Mouse (Mus musculus): ENCODE data around the gene Mapk14. TPM values are rescaled to one million over a fixed set of nuclear protein-coding genes. Genes with fewer than 3 reads are reported as not detected.

Mapk14 gene
- polyA plus RNA-seq, 1 experiment from 2014 or later = 38.1 TPM

DNA sequence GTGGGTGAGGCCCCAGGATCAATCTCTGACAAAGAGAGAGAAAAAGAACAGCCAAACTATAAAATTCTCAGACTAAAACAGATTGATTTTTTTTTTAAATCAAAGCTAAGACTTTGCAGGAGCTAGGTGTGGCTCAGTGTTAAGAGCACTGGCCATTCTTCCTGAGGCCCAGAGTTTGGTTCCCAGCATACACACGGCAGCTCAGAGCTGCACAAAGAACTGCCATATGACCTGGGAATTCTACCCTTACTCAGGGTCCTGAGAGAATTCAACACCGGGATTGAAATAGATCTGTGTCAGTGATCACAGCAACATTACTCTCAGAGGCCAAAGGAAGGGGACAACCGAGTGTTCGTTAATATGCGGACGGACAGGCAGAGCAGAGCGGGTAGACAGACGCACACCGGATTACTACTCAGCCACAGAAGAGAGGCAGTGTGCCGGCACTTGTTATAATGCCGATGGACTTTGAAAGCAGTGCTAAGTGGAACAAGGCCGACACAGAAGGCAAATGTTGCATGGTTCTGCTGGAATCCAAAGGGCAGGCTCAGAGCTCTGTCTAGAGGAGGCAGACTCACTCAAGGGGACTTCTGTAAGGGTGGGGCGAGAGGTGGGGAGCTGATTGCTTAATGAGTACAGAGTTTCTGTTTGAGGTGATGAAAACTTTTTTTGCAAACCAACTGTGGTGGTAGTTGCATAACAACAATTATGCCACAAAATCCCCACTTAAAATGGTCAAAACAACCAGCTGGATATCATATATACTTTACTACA is 8.6 kb upstream of the Mapk14 start:
- no peaks in the 10 kb centered on the region for H3K27me3 ChIP-seq (ENCODE audit: control insufficient read depth, insufficient read depth, low read length)
- WGBS = 81% methylated on average over 13 of the region's 13 CpGs
- no peak overlapping the region for H3K4me3 ChIP-seq (ENCODE audit: low read depth, low read length)
- no peak overlapping the region for H3K9ac ChIP-seq (ENCODE audit: low read depth, low read length)
- ATAC-seq (ENCODE audit: low FRiP score) (no peak), DNase-seq (ENCODE audit: low spot score) (no peak)
- H3K27ac ChIP-seq (ENCODE audit: low read depth, low read length) = no peak overlapping the region; the same call in 1 of the 2 replicates
- H3K4me2 ChIP-seq (replicated peaks; ENCODE audit: low read depth, low read length) = no peak overlapping the region
- no peaks in the 10 kb centered on the region for H3K9me3 ChIP-seq (ENCODE audit: control insufficient read depth, low read length)
- H3K36me3 ChIP-seq (ENCODE audit: control insufficient read depth, insufficient read depth, low read length) = no peaks in the 10 kb centered on the region
- H3K4me1 ChIP-seq (replicated peaks; ENCODE audit: control insufficient read depth, insufficient read depth, low read length) = no peaks in the 10 kb centered on the region

DNA sequence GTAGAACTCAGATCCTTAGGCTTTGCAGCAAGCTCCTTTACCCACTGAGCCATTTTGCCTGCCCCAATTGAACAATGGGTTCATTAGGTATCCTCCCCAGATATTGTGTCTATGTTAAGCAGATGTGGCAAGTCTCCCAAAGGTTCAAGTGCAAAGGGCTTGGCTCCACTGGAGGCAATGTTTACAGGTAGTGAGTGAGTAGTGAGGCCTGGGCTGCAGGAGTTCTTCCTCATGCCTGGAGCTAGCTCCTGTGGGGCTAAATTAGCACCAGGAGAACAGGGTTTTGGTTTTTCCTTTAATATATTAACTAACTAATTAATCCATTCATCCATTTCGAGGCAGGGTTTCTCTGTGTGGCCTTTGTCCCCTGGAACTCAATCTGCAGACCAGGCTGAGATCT is 7.5 kb upstream of the Mapk14 start:
- ATAC-seq (ENCODE audit: low FRiP score) = no peak
- H3K36me3 ChIP-seq (ENCODE audit: control insufficient read depth, insufficient read depth, low read length) = no peaks in the 10 kb centered on the region
- no peak overlapping the region for H3K9ac ChIP-seq (ENCODE audit: low read depth, low read length)
- H3K4me1 ChIP-seq (replicated peaks; ENCODE audit: control insufficient read depth, insufficient read depth, low read length) = no peaks in the 10 kb centered on the region
- no peak overlapping the region for H3K27ac ChIP-seq (ENCODE audit: low read depth, low read length)
- H3K27me3 ChIP-seq (ENCODE audit: control insufficient read depth, insufficient read depth, low read length) = no peaks in the 10 kb centered on the region; the same call in 1 of the 2 replicates
- H3K9me3 ChIP-seq (ENCODE audit: control insufficient read depth, low read length) = no peaks in the 10 kb centered on the region
- 65% methylated on average over 1 of the region's 1 CpGs for WGBS
- H3K4me2 ChIP-seq (replicated peaks; ENCODE audit: low read depth, low read length) = no peak overlapping the region
- no peak for DNase-seq (ENCODE audit: low spot score)
- no peak overlapping the region for H3K4me3 ChIP-seq (ENCODE audit: low read depth, low read length)

DNA sequence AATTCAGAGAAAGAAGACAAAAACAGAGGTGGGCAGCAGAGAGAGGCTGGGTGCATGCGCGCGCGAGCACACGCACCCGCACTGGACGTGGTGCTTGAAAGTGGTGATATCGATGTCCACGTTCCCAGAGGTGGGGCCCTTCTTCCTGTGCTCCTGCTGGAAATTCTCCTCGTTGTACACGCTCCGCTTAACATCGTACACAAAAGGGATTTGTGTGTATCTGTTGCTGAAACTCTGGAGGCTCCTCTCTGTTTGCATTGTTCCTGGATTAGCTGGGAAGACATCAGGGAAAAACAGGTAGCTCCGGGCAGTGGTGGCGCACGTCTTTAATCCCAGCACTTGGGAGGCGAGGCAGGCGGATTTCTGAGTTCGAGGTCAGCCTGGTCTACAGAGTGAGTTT is 6.5 kb upstream of the Mapk14 start:
- Histone ChIP-seq H3K36me3 (ENCODE audit: control insufficient read depth, insufficient read depth, low read length) (no peaks in the 10 kb centered on the region), H3K27me3 (ENCODE audit: control insufficient read depth, insufficient read depth, low read length) (peaks cover 8% of the 10 kb centered on the region), H3K9ac (ENCODE audit: low read depth, low read length) (no peak overlapping the region), H3K4me3 (ENCODE audit: low read depth, low read length) (no peak overlapping the region), H3K4me2 (replicated peaks; ENCODE audit: low read depth, low read length) (no peak overlapping the region), H3K27ac (ENCODE audit: low read depth, low read length) (no peak overlapping the region), H3K9me3 (ENCODE audit: control insufficient read depth, low read length) (no peaks in the 10 kb centered on the region), H3K4me1 (replicated peaks; ENCODE audit: control insufficient read depth, insufficient read depth, low read length) (peaks cover 3% of the 10 kb centered on the region)
- no peak for ATAC-seq (ENCODE audit: low FRiP score)
- DNase-seq (ENCODE audit: low spot score) = no peak
- 75% methylated on average over 19 of the region's 19 CpGs for WGBS

DNA sequence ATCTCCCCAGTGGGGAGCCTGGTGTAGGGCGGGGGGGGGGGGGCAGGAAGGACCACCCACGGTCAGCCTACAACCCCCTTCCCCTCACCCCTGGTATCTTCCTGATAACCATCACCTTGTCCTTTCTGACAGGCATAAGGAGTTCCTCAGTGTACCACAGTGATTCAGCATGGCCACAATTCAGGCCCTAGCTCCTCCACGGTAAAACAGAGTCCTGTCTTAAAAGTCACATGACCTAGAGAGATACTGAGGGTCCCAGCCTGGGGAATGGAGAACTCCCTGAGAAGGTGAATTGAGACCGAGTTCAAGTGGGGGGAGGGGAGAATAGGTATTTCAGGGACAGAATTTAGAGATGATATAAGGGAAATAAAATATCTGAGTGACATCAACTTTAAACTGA is 3.8 kb upstream of the Mapk14 start:
- Histone ChIP-seq H3K4me1 (replicated peaks; ENCODE audit: control insufficient read depth, insufficient read depth, low read length) (peaks cover 6% of the 10 kb centered on the region), H3K36me3 (ENCODE audit: control insufficient read depth, insufficient read depth, low read length) (no peaks in the 10 kb centered on the region)
- no peak for ATAC-seq (ENCODE audit: low FRiP score)

DNA sequence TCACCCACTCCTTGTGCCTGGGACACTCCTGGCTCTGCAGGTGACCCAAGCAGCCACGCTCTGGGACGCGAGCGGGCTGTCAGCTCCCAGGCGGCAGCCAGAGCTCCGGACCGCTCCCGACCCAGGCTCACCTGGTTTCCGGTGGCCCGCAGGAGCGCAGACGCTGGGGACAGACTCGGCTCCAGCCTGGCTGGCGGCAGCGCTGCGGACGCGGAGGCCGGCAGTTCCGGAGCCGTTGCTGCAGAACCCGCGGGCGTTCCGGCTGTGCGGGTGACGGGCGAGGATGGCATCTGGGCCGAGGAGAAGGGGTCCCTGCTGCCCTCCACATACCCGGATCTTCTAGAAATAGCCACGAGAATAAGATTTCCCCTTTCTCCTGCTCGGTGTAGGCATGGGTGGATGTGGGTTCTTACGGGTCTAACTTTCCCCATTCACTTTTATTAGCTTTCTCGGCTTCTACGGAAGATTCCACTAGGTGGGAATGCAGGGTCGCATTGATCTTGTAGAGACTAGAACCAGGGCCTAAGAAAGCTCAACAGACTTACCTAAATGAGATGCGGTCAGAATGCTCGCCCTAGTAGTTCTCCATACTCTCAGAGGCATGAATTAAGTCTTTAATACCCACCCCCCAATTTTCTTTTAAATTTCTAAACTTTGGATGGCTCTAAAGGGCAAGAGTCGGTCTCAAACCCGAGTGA is 1.4 kb upstream of the Mapk14 start, which contains the start of gene Slc26a8:
Slc26a8 (minus strand) TSS at position 648 of the 698 bp plus-strand sequence.
- Histone ChIP-seq H3K4me1 (replicated peaks; ENCODE audit: control insufficient read depth, insufficient read depth, low read length) (peaks cover 6% of the 10 kb centered on the region), H3K4me3 (ENCODE audit: low read depth, low read length) (peak within 1 kb of the TSS; percentile 98), H3K4me2 (replicated peaks; ENCODE audit: low read depth, low read length) (peak within 1 kb of the TSS; percentile 84), H3K9me3 (ENCODE audit: control insufficient read depth, low read length) (no peaks in the 10 kb centered on the region), H3K9ac (ENCODE audit: low read depth, low read length) (peak within 1 kb of the TSS; percentile 95), H3K36me3 (ENCODE audit: control insufficient read depth, insufficient read depth, low read length) (no peaks in the 10 kb centered on the region), H3K27me3 (ENCODE audit: control insufficient read depth, insufficient read depth, low read length) (peaks cover 11% of the 10 kb centered on the region), H3K27ac (ENCODE audit: low read depth, low read length) (peak within 1 kb of the TSS; percentile 94)
- DNase-seq (ENCODE audit: low spot score) = peak; percentile 41
- 10% methylated on average over 40 of the region's 40 CpGs for WGBS
- ATAC-seq (ENCODE audit: low FRiP score) = no peak

More for the DNA sequence above, 3.8 kb upstream of the Mapk14 start:
- Histone ChIP-seq H3K9me3 (ENCODE audit: control insufficient read depth, low read length) (no peaks in the 10 kb centered on the region), H3K4me3 (ENCODE audit: low read depth, low read length) (no peak overlapping the region), H3K27ac (ENCODE audit: low read depth, low read length) (no peak overlapping the region), H3K9ac (ENCODE audit: low read depth, low read length) (no peak overlapping the region), H3K27me3 (ENCODE audit: control insufficient read depth, insufficient read depth, low read length) (peaks cover 11% of the 10 kb centered on the region), H3K4me2 (replicated peaks; ENCODE audit: low read depth, low read length) (no peak overlapping the region)
- DNase-seq (ENCODE audit: low spot score) = no peak
- WGBS = 56% methylated on average over 4 of the region's 4 CpGs

DNA sequence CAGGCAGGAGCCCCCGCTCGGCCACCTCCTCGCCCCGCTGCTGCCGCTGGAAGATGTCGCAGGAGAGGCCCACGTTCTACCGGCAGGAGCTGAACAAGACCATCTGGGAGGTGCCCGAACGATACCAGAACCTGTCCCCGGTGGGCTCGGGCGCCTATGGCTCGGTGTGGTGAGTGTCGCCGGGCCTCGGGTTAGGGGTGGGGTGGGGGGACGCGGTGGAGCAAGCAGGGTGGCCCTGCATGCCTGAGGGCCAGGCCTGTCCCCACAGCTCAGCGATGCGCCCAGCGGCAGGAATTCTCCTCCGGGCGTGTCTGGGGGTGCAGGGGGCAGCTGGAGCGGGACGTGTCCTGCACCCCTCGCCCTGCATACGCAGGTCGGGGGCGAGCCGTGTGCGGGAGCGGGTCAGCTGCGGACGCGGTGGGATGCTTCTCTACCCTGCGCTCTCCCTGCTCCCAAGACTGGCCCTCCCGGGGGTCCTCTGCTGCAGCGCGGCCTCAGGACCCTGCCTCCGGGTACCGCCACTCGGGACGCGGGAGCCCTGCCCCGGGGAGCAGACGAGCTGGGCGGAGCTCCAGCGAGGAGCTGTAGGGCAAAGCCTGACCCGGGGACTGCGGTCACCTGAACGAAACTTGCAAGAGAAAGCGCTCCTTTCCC is 685 bp downstream of the Mapk14 start:
- Histone ChIP-seq H3K4me1 (replicated peaks; ENCODE audit: control insufficient read depth, insufficient read depth, low read length) (peaks cover 6% of the 10 kb centered on the region), H3K9me3 (ENCODE audit: control insufficient read depth, low read length) (no peaks in the 10 kb centered on the region), H3K4me2 (replicated peaks; ENCODE audit: low read depth, low read length) (peak overlapping the region; percentile 63), H3K36me3 (ENCODE audit: control insufficient read depth, insufficient read depth, low read length) (no peaks in the 10 kb centered on the region), H3K27me3 (ENCODE audit: control insufficient read depth, insufficient read depth, low read length) (peaks cover 11% of the 10 kb centered on the region), H3K27ac (ENCODE audit: low read depth, low read length) (peak overlapping the region; percentile 94), H3K4me3 (ENCODE audit: low read depth, low read length) (peak overlapping the region; percentile 98), H3K9ac (ENCODE audit: low read depth, low read length) (peak overlapping the region; percentile 95)
- DNase-seq (ENCODE audit: low spot score) (peak; percentile 65), ATAC-seq (ENCODE audit: low FRiP score) (peak; percentile 77)
- WGBS = 0% methylated on average over 53 of the region's 53 CpGs

DNA sequence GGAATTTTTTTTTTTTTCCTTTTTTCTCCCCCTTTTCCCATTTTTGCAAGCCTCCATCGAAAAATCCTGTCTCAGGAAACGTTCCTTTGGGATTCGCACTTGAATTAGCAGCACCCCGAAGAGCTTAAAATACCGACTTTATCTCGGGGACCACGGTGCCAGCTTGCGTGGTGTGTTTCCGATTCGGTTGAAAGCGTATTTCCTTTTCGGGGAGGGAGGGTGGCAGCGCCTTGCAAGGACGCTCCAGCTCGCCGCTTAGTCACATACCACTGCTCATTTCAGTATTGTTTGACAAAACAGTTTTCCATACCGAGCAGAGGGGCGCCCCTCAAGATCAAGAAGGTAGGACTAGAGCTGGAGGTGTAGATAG is 1.2 kb downstream of the Mapk14 start:
- ATAC-seq (ENCODE audit: low FRiP score) (no peak), DNase-seq (ENCODE audit: low spot score) (peak; percentile 48)
- H3K9ac ChIP-seq (ENCODE audit: low read depth, low read length) = peak overlapping the region; percentile 95
- H3K9me3 ChIP-seq (ENCODE audit: control insufficient read depth, low read length) = no peaks in the 10 kb centered on the region
- under 1% methylated on average over 18 of the region's 18 CpGs for WGBS
- peaks cover 11% of the 10 kb centered on the region for H3K27me3 ChIP-seq (ENCODE audit: control insufficient read depth, insufficient read depth, low read length)
- H3K4me1 ChIP-seq (replicated peaks; ENCODE audit: control insufficient read depth, insufficient read depth, low read length) = peaks cover 6% of the 10 kb centered on the region
- H3K4me2 ChIP-seq (replicated peaks; ENCODE audit: low read depth, low read length) = peak overlapping the region; percentile 63
- peak overlapping the region; percentile 98 for H3K4me3 ChIP-seq (ENCODE audit: low read depth, low read length)
- peak overlapping the region; percentile 94; the same call in 1 of the 2 replicates for H3K27ac ChIP-seq (ENCODE audit: low read depth, low read length)
- no peaks in the 10 kb centered on the region for H3K36me3 ChIP-seq (ENCODE audit: control insufficient read depth, insufficient read depth, low read length)

DNA sequence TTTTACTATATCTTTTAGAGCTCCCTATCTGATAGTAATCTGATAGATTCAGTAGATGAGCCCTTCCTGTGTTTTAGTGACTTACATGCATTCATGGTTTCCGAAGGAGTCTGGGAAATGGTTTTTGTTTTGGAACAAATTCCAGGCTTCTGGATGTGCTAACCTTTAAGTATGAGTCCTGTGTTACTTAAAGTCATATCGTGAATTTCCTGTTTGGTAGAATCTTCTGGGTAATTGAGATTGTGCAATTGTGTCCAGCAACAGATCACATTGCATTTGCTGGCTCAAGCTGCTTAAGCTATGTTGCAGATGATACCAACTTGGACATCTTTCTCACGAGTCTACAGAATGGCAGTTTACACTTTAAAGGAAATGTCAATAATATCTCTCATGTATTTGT is 2.0 kb downstream of the Mapk14 start:
- 61% methylated on average over 3 of the region's 3 CpGs for WGBS
- Histone ChIP-seq H3K4me2 (replicated peaks; ENCODE audit: low read depth, low read length) (peak overlapping the region; percentile 63), H3K9ac (ENCODE audit: low read depth, low read length) (peak overlapping the region; percentile 95; the same call in 1 of the 2 replicates), H3K4me1 (replicated peaks; ENCODE audit: control insufficient read depth, insufficient read depth, low read length) (peaks cover 6% of the 10 kb centered on the region), H3K36me3 (ENCODE audit: control insufficient read depth, insufficient read depth, low read length) (no peaks in the 10 kb centered on the region), H3K9me3 (ENCODE audit: control insufficient read depth, low read length) (no peaks in the 10 kb centered on the region), H3K27me3 (ENCODE audit: control insufficient read depth, insufficient read depth, low read length) (peaks cover 11% of the 10 kb centered on the region), H3K4me3 (ENCODE audit: low read depth, low read length) (peak overlapping the region; percentile 98), H3K27ac (ENCODE audit: low read depth, low read length) (no peak overlapping the region)
- DNase-seq (ENCODE audit: low spot score) = no peak
- no peak for ATAC-seq (ENCODE audit: low FRiP score)
